Mouse (Mus musculus) forebrain, embryonic 16.5 days (tissue): ENCODE results near the gene Patj. TPM values are rescaled to one million over a fixed set of nuclear protein-coding genes. Genes with fewer than 3 reads are reported as not detected.
A peak's percentile ranks its signal among the peaks of the same experiment; 100 is the strongest.

ENCODE experiments used
- ATAC-seq: fragments of 200-750 bp; cut with Nextera tagmentation; 2 replicates; pipeline ENCODE4 v1.8.0; 2017; ENCODE audit warnings: mild to moderate bottlenecking, moderate library complexity
- H3K27ac ChIP-seq: fragments of 300-500 bp; sonication (generic); 2 replicates; pipeline ENCODE4 v1.5.1; 2014; ENCODE audit warnings: low read length, control low read depth
- H3K27me3 ChIP-seq: fragments of 300-500 bp; sonication (generic); replicated peaks from 2 replicates; pipeline ENCODE4 v1.6.1; 2014; ENCODE audit warnings: low read length; ENCODE audit not compliant: control insufficient read depth, insufficient read depth
- H3K36me3 ChIP-seq: fragments of 300-500 bp; sonication (generic); 2 replicates; pipeline ENCODE4 v1.6.1; 2014; ENCODE audit not compliant: control insufficient read depth, insufficient read depth
- H3K4me1 ChIP-seq: fragments of 300-500 bp; sonication (generic); replicated peaks from 2 replicates; pipeline ENCODE4 v1.6.1; 2014; ENCODE audit warnings: low read length; ENCODE audit not compliant: control insufficient read depth, insufficient read depth
- H3K4me2 ChIP-seq: fragments of 300-500 bp; sonication (generic); 2 replicates; pipeline ENCODE4 v1.6.1; 2014; ENCODE audit warnings: mild to moderate bottlenecking, low read length, control low read depth
- H3K4me3 ChIP-seq: fragments of 300-500 bp; sonication (generic); replicated peaks from 2 replicates; pipeline ENCODE4 v1.5.1; 2014; ENCODE audit warnings: mild to moderate bottlenecking, low read length, control low read depth
- H3K9ac ChIP-seq: fragments of 300-500 bp; sonication (generic); replicated peaks from 2 replicates; pipeline ENCODE4 v1.6.1; 2014; ENCODE audit warnings: low read depth, low read length, control low read depth
- H3K9me3 ChIP-seq: fragments of 300-500 bp; sonication (generic); 2 replicates; pipeline ENCODE4 v1.6.1; 2016; ENCODE audit warnings: low read length; ENCODE audit not compliant: control insufficient read depth
- WGBS: fragments of 180-500 bp; shearing (Covaris S2); extraction: QIAGEN DNeasy Blood & Tissue Kit; methylation state at CpG from one replicate; pipeline ENCODE4 v1.1.7; 2014; 5-methylcytosine and 5-hydroxymethylcytosine counted together
- polyA plus RNA-seq: library from polyadenylated mRNA; unstranded; fragments of >200 nt; fragmentation: Nextera tagmentation; extraction: Ambion mirVana; gene quantifications from 2 replicates; pipeline ENCODE4 v1.2.1, GENCODE M21; 2015

The Patj gene
- polyA plus RNA-seq, 1 experiment from 2014 or later = 5.9 TPM

- no peaks in the 10 kb centered on the region for H3K9me3 ChIP-seq
- 78% methylated on average over 18 of the region's 18 CpGs for WGBS
- H3K27ac ChIP-seq = no peak overlapping the region
- H3K36me3 ChIP-seq = no peaks in the 10 kb centered on the region
- no peak overlapping the region for H3K4me3 ChIP-seq
- H3K4me1 ChIP-seq = no peaks in the 10 kb centered on the region
- no peaks in the 10 kb centered on the region for H3K27me3 ChIP-seq
- no peak overlapping the region for H3K4me2 ChIP-seq
- no peak for ATAC-seq
- H3K9ac ChIP-seq = no peak overlapping the region
Measured at GRCm38 (mm10) chr4:98635140-98635837, 239.7 kb downstream of the Patj start.

- Histone ChIP-seq H3K9me3 (no peaks in the 10 kb centered on the region), H3K4me2 (no peak overlapping the region), H3K36me3 (no peaks in the 10 kb centered on the region), H3K27ac (no peak overlapping the region), H3K4me1 (no peaks in the 10 kb centered on the region), H3K27me3 (no peaks in the 10 kb centered on the region), H3K4me3 (no peak overlapping the region), H3K9ac (no peak overlapping the region)
- no peak for ATAC-seq
- WGBS = 95% methylated on average over 8 of the region's 8 CpGs
Measured at GRCm38 (mm10) chr4:98638731-98639130, 243.1 kb downstream of the Patj start.

- WGBS = 85% methylated on average over 7 of the region's 7 CpGs
- H3K4me3 ChIP-seq = no peak overlapping the region
- no peak overlapping the region for H3K4me2 ChIP-seq
- no peak for ATAC-seq
- no peaks in the 10 kb centered on the region for H3K36me3 ChIP-seq
- H3K4me1 ChIP-seq = no peaks in the 10 kb centered on the region
- no peaks in the 10 kb centered on the region for H3K27me3 ChIP-seq
- H3K9ac ChIP-seq = no peak overlapping the region
- H3K9me3 ChIP-seq = no peaks in the 10 kb centered on the region
- H3K27ac ChIP-seq = no peak overlapping the region
Measured at GRCm38 (mm10) chr4:98653650-98654049, 258.1 kb downstream of the Patj start.

GRCm38 (mm10) chr4:98654419-98654821, 258.8 kb downstream of the Patj start:
- no peak overlapping the region for H3K4me3 ChIP-seq
- ATAC-seq = peak; percentile 66
- no peak overlapping the region for H3K4me2 ChIP-seq
- H3K9me3 ChIP-seq = no peaks in the 10 kb centered on the region
- WGBS = 47% methylated on average over 2 of the region's 2 CpGs
- no peak overlapping the region for H3K9ac ChIP-seq
- H3K4me1 ChIP-seq = no peaks in the 10 kb centered on the region
- H3K27me3 ChIP-seq = no peaks in the 10 kb centered on the region
- H3K27ac ChIP-seq = no peak overlapping the region
- no peaks in the 10 kb centered on the region for H3K36me3 ChIP-seq

- H3K36me3 ChIP-seq = no peaks in the 10 kb centered on the region
- H3K27me3 ChIP-seq = no peaks in the 10 kb centered on the region
- WGBS = 73% methylated on average over 1 of the region's 1 CpGs
- H3K4me2 ChIP-seq = no peak overlapping the region
- no peak for ATAC-seq
- H3K27ac ChIP-seq = no peak overlapping the region
- H3K9me3 ChIP-seq = no peaks in the 10 kb centered on the region
- no peak overlapping the region for H3K9ac ChIP-seq
- H3K4me1 ChIP-seq = no peaks in the 10 kb centered on the region
- no peak overlapping the region for H3K4me3 ChIP-seq
Measured at GRCm38 (mm10) chr4:98656759-98657158, 261.2 kb downstream of the Patj start.

GRCm38 (mm10) chr4:98659032-98659431, 263.4 kb downstream of the Patj start:
- ATAC-seq = no peak
- 62% methylated on average over 2 of the region's 2 CpGs for WGBS
- Histone ChIP-seq H3K9ac (no peak overlapping the region), H3K27me3 (no peaks in the 10 kb centered on the region), H3K4me1 (no peaks in the 10 kb centered on the region), H3K4me3 (no peak overlapping the region), H3K27ac (no peak overlapping the region), H3K9me3 (peaks cover 7% of the 10 kb centered on the region), H3K4me2 (no peak overlapping the region), H3K36me3 (peaks cover 4% of the 10 kb centered on the region; the same call in 1 of the 2 replicates)

GRCm38 (mm10) chr4:98660534-98660933, 264.9 kb downstream of the Patj start:
- Histone ChIP-seq H3K9ac (no peak overlapping the region), H3K27me3 (no peaks in the 10 kb centered on the region), H3K4me1 (no peaks in the 10 kb centered on the region), H3K4me3 (no peak overlapping the region), H3K36me3 (peaks cover 4% of the 10 kb centered on the region; the same call in 1 of the 2 replicates), H3K4me2 (no peak overlapping the region), H3K27ac (no peak overlapping the region), H3K9me3 (peaks cover 7% of the 10 kb centered on the region)
- ATAC-seq = no peak
- 72% methylated on average over 2 of the region's 2 CpGs for WGBS

GRCm38 (mm10) chr4:98665884-98666283, 270.3 kb downstream of the Patj start:
- Histone ChIP-seq H3K4me1 (no peaks in the 10 kb centered on the region), H3K27ac (no peak overlapping the region), H3K4me2 (no peak overlapping the region), H3K9me3 (peaks cover 7% of the 10 kb centered on the region), H3K9ac (no peak overlapping the region), H3K4me3 (no peak overlapping the region), H3K27me3 (no peaks in the 10 kb centered on the region), H3K36me3 (peaks cover 4% of the 10 kb centered on the region; the same call in 1 of the 2 replicates)
- 68% methylated on average over 7 of the region's 7 CpGs for whole genome bisulfite sequencing
- ATAC-seq = no peak

- H3K9me3 ChIP-seq = peaks cover 7% of the 10 kb centered on the region
- H3K36me3 ChIP-seq = peaks cover 4% of the 10 kb centered on the region; the same call in 1 of the 2 replicates
- no peak overlapping the region for H3K4me2 ChIP-seq
- WGBS = 100% methylated on average over 1 of the region's 1 CpGs
- H3K27ac ChIP-seq = no peak overlapping the region
- no peaks in the 10 kb centered on the region for H3K27me3 ChIP-seq
- no peaks in the 10 kb centered on the region for H3K4me1 ChIP-seq
- no peak overlapping the region for H3K9ac ChIP-seq
- no peak overlapping the region for H3K4me3 ChIP-seq
- no peak for ATAC-seq
Measured at GRCm38 (mm10) chr4:98666451-98666850, 270.9 kb downstream of the Patj start.
